Mouse (Mus musculus): Measurements from ENCODE around the gene Kitl. TPM values are rescaled to one million over a fixed set of nuclear protein-coding genes. Genes with fewer than 3 reads are reported as not detected.

Gene Kitl
- polyA plus RNA-seq, 1 experiment: 7.8 TPM

- no peaks in the 10 kb centered on the region for H3K4me1 ChIP-seq (ENCODE audit: control insufficient read depth, insufficient read depth, insufficient read length)
- no peak overlapping the region for H3K27ac ChIP-seq (ENCODE audit: insufficient read depth, low read length)
- DNase-seq (ENCODE audit: low read depth in 1 of 2, low spot score in 2 of 2): no peak
- H3K36me3 ChIP-seq (ENCODE audit: control insufficient read depth, insufficient read depth, low read length): no peaks in the 10 kb centered on the region
- TF ChIP-seq POLR2A (IDR thresholded peaks at IDR 0.05; ENCODE audit: low read depth, low read length) (no peak), CTCF (IDR thresholded peaks at IDR 0.05; ENCODE audit: extremely low read depth, insufficient read depth, insufficient read length, insufficient replicate concordance) (no peak)
- no peak overlapping the region for H3K4me3 ChIP-seq (ENCODE audit: extremely low read depth, insufficient read depth, insufficient read length)
- H3K27me3 ChIP-seq (ENCODE audit: control insufficient read depth, insufficient read depth, low read length): no peaks in the 10 kb centered on the region
- 88% methylated on average over 1 of the region's 1 CpGs for WGBS
These were observed 57.2 kb downstream of the Kitl start for GRCm38 (mm10) chr10:100072641-100073040.

- Histone ChIP-seq H3K4me3 (ENCODE audit: extremely low read depth, insufficient read depth, insufficient read length) (no peak overlapping the region), H3K4me1 (ENCODE audit: control insufficient read depth, insufficient read depth, insufficient read length) (no peaks in the 10 kb centered on the region), H3K27ac (ENCODE audit: insufficient read depth, low read length) (no peak overlapping the region), H3K36me3 (ENCODE audit: control insufficient read depth, insufficient read depth, low read length) (no peaks in the 10 kb centered on the region), H3K27me3 (ENCODE audit: control insufficient read depth, insufficient read depth, low read length) (no peaks in the 10 kb centered on the region)
- no peak for TF ChIP-seq CTCF (IDR thresholded peaks at IDR 0.05; ENCODE audit: extremely low read depth, insufficient read depth, insufficient read length, insufficient replicate concordance)
- no peak for TF ChIP-seq POLR2A (IDR thresholded peaks at IDR 0.05; ENCODE audit: low read depth, low read length)
- DNase-seq (ENCODE audit: low read depth in 1 of 2, low spot score in 2 of 2): no peak
These were observed 57.7 kb downstream of the Kitl start for GRCm38 (mm10) chr10:100073092-100073491.

- no peak for DNase-seq (ENCODE audit: low read depth in 1 of 2, low spot score in 2 of 2)
- no peak for TF ChIP-seq POLR2A (IDR thresholded peaks at IDR 0.05; ENCODE audit: low read depth, low read length)
- no peak for TF ChIP-seq CTCF (IDR thresholded peaks at IDR 0.05; ENCODE audit: extremely low read depth, insufficient read depth, insufficient read length, insufficient replicate concordance)
- Histone ChIP-seq H3K4me1 (ENCODE audit: control insufficient read depth, insufficient read depth, insufficient read length) (no peaks in the 10 kb centered on the region), H3K27me3 (ENCODE audit: control insufficient read depth, insufficient read depth, low read length) (no peaks in the 10 kb centered on the region), H3K27ac (ENCODE audit: insufficient read depth, low read length) (no peak overlapping the region), H3K4me3 (ENCODE audit: extremely low read depth, insufficient read depth, insufficient read length) (no peak overlapping the region), H3K36me3 (ENCODE audit: control insufficient read depth, insufficient read depth, low read length) (no peaks in the 10 kb centered on the region)
- WGBS: 59% methylated on average over 3 of the region's 3 CpGs
These were observed 85.7 kb downstream of the Kitl start for GRCm38 (mm10) chr10:100101115-100101514.

- Histone ChIP-seq H3K27ac (ENCODE audit: insufficient read depth, low read length) (no peak overlapping the region), H3K4me1 (ENCODE audit: control insufficient read depth, insufficient read depth, insufficient read length) (no peaks in the 10 kb centered on the region), H3K27me3 (ENCODE audit: control insufficient read depth, insufficient read depth, low read length) (no peaks in the 10 kb centered on the region), H3K4me3 (ENCODE audit: extremely low read depth, insufficient read depth, insufficient read length) (no peak overlapping the region), H3K36me3 (ENCODE audit: control insufficient read depth, insufficient read depth, low read length) (no peaks in the 10 kb centered on the region)
- TF ChIP-seq POLR2A (IDR thresholded peaks at IDR 0.05; ENCODE audit: low read depth, low read length): no peak
- no peak for TF ChIP-seq CTCF (IDR thresholded peaks at IDR 0.05; ENCODE audit: extremely low read depth, insufficient read depth, insufficient read length, insufficient replicate concordance)
- WGBS: 65% methylated on average over 7 of the region's 7 CpGs
- no peak for DNase-seq (ENCODE audit: low read depth in 1 of 2, low spot score in 2 of 2)
These were observed 95.8 kb downstream of the Kitl start for GRCm38 (mm10) chr10:100111209-100111608.

GRCm38 (mm10) chr10:100115570-100115969 lies 100.1 kb downstream of the Kitl start:
- H3K4me1 ChIP-seq (ENCODE audit: control insufficient read depth, insufficient read depth, insufficient read length): no peaks in the 10 kb centered on the region
- WGBS: 87% methylated on average over 2 of the region's 2 CpGs
- TF ChIP-seq POLR2A (IDR thresholded peaks at IDR 0.05; ENCODE audit: low read depth, low read length): no peak
- no peak for TF ChIP-seq CTCF (IDR thresholded peaks at IDR 0.05; ENCODE audit: extremely low read depth, insufficient read depth, insufficient read length, insufficient replicate concordance)
- H3K27me3 ChIP-seq (ENCODE audit: control insufficient read depth, insufficient read depth, low read length): no peaks in the 10 kb centered on the region
- H3K36me3 ChIP-seq (ENCODE audit: control insufficient read depth, insufficient read depth, low read length): no peaks in the 10 kb centered on the region
- no peak overlapping the region for H3K27ac ChIP-seq (ENCODE audit: insufficient read depth, low read length)
- DNase-seq (ENCODE audit: low read depth in 1 of 2, low spot score in 2 of 2): no peak
- no peak overlapping the region for H3K4me3 ChIP-seq (ENCODE audit: extremely low read depth, insufficient read depth, insufficient read length)

- WGBS: 87% methylated on average over 5 of the region's 5 CpGs
- Histone ChIP-seq H3K4me3 (ENCODE audit: extremely low read depth, insufficient read depth, insufficient read length) (no peak overlapping the region), H3K27ac (ENCODE audit: insufficient read depth, low read length) (no peak overlapping the region), H3K36me3 (ENCODE audit: control insufficient read depth, insufficient read depth, low read length) (no peaks in the 10 kb centered on the region), H3K27me3 (ENCODE audit: control insufficient read depth, insufficient read depth, low read length) (no peaks in the 10 kb centered on the region), H3K4me1 (ENCODE audit: control insufficient read depth, insufficient read depth, insufficient read length) (no peaks in the 10 kb centered on the region)
- no peak for DNase-seq (ENCODE audit: low read depth in 1 of 2, low spot score in 2 of 2)
- TF ChIP-seq CTCF (IDR thresholded peaks at IDR 0.05; ENCODE audit: extremely low read depth, insufficient read depth, insufficient read length, insufficient replicate concordance): no peak
- no peak for TF ChIP-seq POLR2A (IDR thresholded peaks at IDR 0.05; ENCODE audit: low read depth, low read length)
These were observed 109.0 kb downstream of the Kitl start for GRCm38 (mm10) chr10:100124452-100124851.

GRCm38 (mm10) chr10:100127837-100128743 lies 112.7 kb downstream of the Kitl start:
- DNase-seq (ENCODE audit: low read depth in 1 of 2, low spot score in 2 of 2): no peak
- WGBS: 69% methylated on average over 23 of the region's 23 CpGs
- Histone ChIP-seq H3K4me1 (ENCODE audit: control insufficient read depth, insufficient read depth, insufficient read length) (no peaks in the 10 kb centered on the region), H3K27me3 (ENCODE audit: control insufficient read depth, insufficient read depth, low read length) (no peaks in the 10 kb centered on the region), H3K4me3 (ENCODE audit: extremely low read depth, insufficient read depth, insufficient read length) (no peak overlapping the region), H3K36me3 (ENCODE audit: control insufficient read depth, insufficient read depth, low read length) (no peaks in the 10 kb centered on the region), H3K27ac (ENCODE audit: insufficient read depth, low read length) (no peak overlapping the region)
- TF ChIP-seq POLR2A (IDR thresholded peaks at IDR 0.05; ENCODE audit: low read depth, low read length) (no peak), CTCF (IDR thresholded peaks at IDR 0.05; ENCODE audit: extremely low read depth, insufficient read depth, insufficient read length, insufficient replicate concordance) (no peak)
